Mouse (Mus musculus): Measurements from ENCODE around the gene Tshz2. TPM values are rescaled to one million over a fixed set of nuclear protein-coding genes. Genes with fewer than 3 reads are reported as not detected.

Tshz2 gene
- polyA plus RNA-seq, 1 experiment: 5.8 TPM

DNA sequence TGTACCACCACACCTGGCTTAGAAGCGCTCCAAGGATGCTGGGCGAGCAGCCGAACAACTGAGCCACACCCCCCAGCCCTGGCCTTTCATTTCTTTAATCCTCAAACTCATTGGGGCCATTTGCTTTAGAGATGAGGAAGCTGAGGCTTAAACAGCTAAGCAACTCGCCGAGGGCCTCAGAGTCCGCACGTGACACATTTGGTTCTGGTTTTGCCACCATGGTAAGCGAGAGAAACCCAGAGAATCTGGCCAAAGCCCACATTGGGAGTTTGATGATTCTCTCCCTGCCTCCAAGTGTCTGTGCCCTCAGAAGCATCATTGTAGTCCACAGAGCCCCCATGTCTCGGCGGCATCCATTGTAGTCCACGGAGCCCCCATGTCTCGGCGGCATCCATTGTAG, 205.7 kb downstream of the Tshz2 start:
- H3K4me3 ChIP-seq (ENCODE audit: low read depth, low read length): no peak overlapping the region

GRCm38 (mm10) chr2:169841442-169841841, 208.6 kb downstream of the Tshz2 start:
- no peaks in the 10 kb centered on the region for H3K36me3 ChIP-seq (ENCODE audit: control insufficient read depth, insufficient read depth, low read length)
- no peak for TF ChIP-seq CTCF (IDR thresholded peaks at IDR 0.05; ENCODE audit: extremely low read depth, insufficient read length, insufficient replicate concordance, low read depth, low read length)
- TF ChIP-seq POLR2A (IDR thresholded peaks at IDR 0.05; ENCODE audit: low read depth, low read length): no peak
- H3K27me3 ChIP-seq (ENCODE audit: control insufficient read depth, insufficient read depth, low read length): no peaks in the 10 kb centered on the region
- no peak overlapping the region for H3K27ac ChIP-seq (ENCODE audit: insufficient read depth, low read depth, low read length)
- no peaks in the 10 kb centered on the region for H3K4me1 ChIP-seq (ENCODE audit: control insufficient read depth, insufficient read depth, insufficient read length, low read length)
- H3K4me3 ChIP-seq (ENCODE audit: low read depth, low read length): no peak overlapping the region
- 79% methylated on average over 10 of the region's 10 CpGs for WGBS

More for the DNA sequence above, 205.7 kb downstream of the Tshz2 start:
- no peaks in the 10 kb centered on the region for H3K36me3 ChIP-seq (ENCODE audit: control insufficient read depth, insufficient read depth, low read length)
- no peaks in the 10 kb centered on the region for H3K27me3 ChIP-seq (ENCODE audit: control insufficient read depth, insufficient read depth, low read length)
- WGBS: 93% methylated on average over 13 of the region's 13 CpGs
- TF ChIP-seq CTCF (IDR thresholded peaks at IDR 0.05; ENCODE audit: extremely low read depth, insufficient read length, insufficient replicate concordance, low read depth, low read length) (no peak), POLR2A (IDR thresholded peaks at IDR 0.05; ENCODE audit: low read depth, low read length) (no peak)
- H3K27ac ChIP-seq (ENCODE audit: insufficient read depth, low read depth, low read length): no peak overlapping the region
- no peaks in the 10 kb centered on the region; the same call in 1 of the 2 replicates for H3K4me1 ChIP-seq (ENCODE audit: control insufficient read depth, insufficient read depth, insufficient read length, low read length)

GRCm38 (mm10) chr2:169842494-169842893, 209.7 kb downstream of the Tshz2 start:
- WGBS: 65% methylated on average over 6 of the region's 6 CpGs

DNA sequence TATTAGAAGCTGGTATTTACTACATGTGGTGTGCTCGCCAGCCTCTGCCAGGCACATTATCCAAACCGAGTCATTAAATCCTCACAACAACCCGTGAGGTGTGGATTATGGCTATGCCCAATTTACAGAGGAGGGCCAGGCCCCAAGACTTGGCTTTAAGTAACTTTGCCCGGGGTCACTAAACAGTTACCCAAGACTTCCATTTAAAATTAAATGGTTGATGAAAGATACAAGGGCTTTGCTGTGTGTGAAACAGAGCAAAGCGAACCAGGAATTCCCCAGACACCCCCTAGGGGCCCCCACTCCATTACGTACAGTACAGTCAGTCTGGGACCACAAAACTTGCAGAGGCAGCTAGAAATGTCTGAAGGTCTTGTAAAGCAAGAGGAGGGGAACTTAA, 210.7 kb downstream of the Tshz2 start:
- WGBS: 79% methylated on average over 6 of the region's 6 CpGs

More at GRCm38 (mm10) chr2:169842494-169842893, 209.7 kb downstream of the Tshz2 start:
- Histone ChIP-seq H3K4me1 (ENCODE audit: control insufficient read depth, insufficient read depth, insufficient read length, low read length) (no peaks in the 10 kb centered on the region), H3K27me3 (ENCODE audit: control insufficient read depth, insufficient read depth, low read length) (no peaks in the 10 kb centered on the region), H3K4me3 (ENCODE audit: low read depth, low read length) (no peak overlapping the region), H3K27ac (ENCODE audit: insufficient read depth, low read depth, low read length) (no peak overlapping the region), H3K36me3 (ENCODE audit: control insufficient read depth, insufficient read depth, low read length) (no peaks in the 10 kb centered on the region)
- TF ChIP-seq CTCF (IDR thresholded peaks at IDR 0.05; ENCODE audit: extremely low read depth, insufficient read length, insufficient replicate concordance, low read depth, low read length) (no peak), POLR2A (IDR thresholded peaks at IDR 0.05; ENCODE audit: low read depth, low read length) (no peak)

GRCm38 (mm10) chr2:169849077-169849476, 216.3 kb downstream of the Tshz2 start:
- 36% methylated on average over 7 of the region's 7 CpGs for WGBS
- no peak overlapping the region for H3K27ac ChIP-seq (ENCODE audit: insufficient read depth, low read depth, low read length)
- TF ChIP-seq CTCF (IDR thresholded peaks at IDR 0.05; ENCODE audit: extremely low read depth, insufficient read length, insufficient replicate concordance, low read depth, low read length) (peak; percentile 38; the same call in 1 of the 2 replicates), POLR2A (IDR thresholded peaks at IDR 0.05; ENCODE audit: low read depth, low read length) (no peak)
- no peaks in the 10 kb centered on the region for H3K4me1 ChIP-seq (ENCODE audit: control insufficient read depth, insufficient read depth, insufficient read length, low read length)
- no peak overlapping the region for H3K4me3 ChIP-seq (ENCODE audit: low read depth, low read length)
- H3K27me3 ChIP-seq (ENCODE audit: control insufficient read depth, insufficient read depth, low read length): no peaks in the 10 kb centered on the region
- H3K36me3 ChIP-seq (ENCODE audit: control insufficient read depth, insufficient read depth, low read length): no peaks in the 10 kb centered on the region

More for the DNA sequence above, 210.7 kb downstream of the Tshz2 start:
- no peaks in the 10 kb centered on the region for H3K27me3 ChIP-seq (ENCODE audit: control insufficient read depth, insufficient read depth, low read length)
- H3K4me1 ChIP-seq (ENCODE audit: control insufficient read depth, insufficient read depth, insufficient read length, low read length): no peaks in the 10 kb centered on the region
- no peak overlapping the region for H3K27ac ChIP-seq (ENCODE audit: insufficient read depth, low read depth, low read length)
- no peak overlapping the region for H3K4me3 ChIP-seq (ENCODE audit: low read depth, low read length)
- H3K36me3 ChIP-seq (ENCODE audit: control insufficient read depth, insufficient read depth, low read length): no peaks in the 10 kb centered on the region
- TF ChIP-seq CTCF (IDR thresholded peaks at IDR 0.05; ENCODE audit: extremely low read depth, insufficient read length, insufficient replicate concordance, low read depth, low read length): no peak
- no peak for TF ChIP-seq POLR2A (IDR thresholded peaks at IDR 0.05; ENCODE audit: low read depth, low read length)

DNA sequence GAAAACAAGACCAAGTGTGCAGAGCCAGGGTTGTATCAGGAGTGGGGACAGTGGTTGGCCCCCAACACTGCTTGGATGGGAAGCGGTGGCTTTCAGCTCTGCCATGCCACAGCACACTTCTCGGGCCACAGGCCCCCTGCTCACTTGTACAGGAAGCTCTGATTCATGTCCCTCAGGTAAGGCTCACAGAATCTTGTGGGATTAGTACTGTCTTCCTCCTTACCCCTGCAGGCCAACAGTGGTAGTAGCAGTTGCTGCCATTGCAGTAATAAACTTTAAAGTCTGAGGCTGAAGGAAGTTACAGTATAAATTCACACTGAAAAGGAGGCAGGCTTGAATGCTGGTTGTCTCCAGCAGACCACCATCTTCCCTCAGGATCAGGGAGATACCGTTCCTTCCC, 216.7 kb downstream of the Tshz2 start:
- H3K27ac ChIP-seq (ENCODE audit: insufficient read depth, low read depth, low read length): no peak overlapping the region
- H3K27me3 ChIP-seq (ENCODE audit: control insufficient read depth, insufficient read depth, low read length): no peaks in the 10 kb centered on the region
- TF ChIP-seq CTCF (IDR thresholded peaks at IDR 0.05; ENCODE audit: extremely low read depth, insufficient read length, insufficient replicate concordance, low read depth, low read length) (no peak), POLR2A (IDR thresholded peaks at IDR 0.05; ENCODE audit: low read depth, low read length) (no peak)
- no peaks in the 10 kb centered on the region for H3K36me3 ChIP-seq (ENCODE audit: control insufficient read depth, insufficient read depth, low read length)
- no peak overlapping the region for H3K4me3 ChIP-seq (ENCODE audit: low read depth, low read length)
- no peaks in the 10 kb centered on the region for H3K4me1 ChIP-seq (ENCODE audit: control insufficient read depth, insufficient read depth, insufficient read length, low read length)
- WGBS: 75% methylated on average over 3 of the region's 3 CpGs

DNA sequence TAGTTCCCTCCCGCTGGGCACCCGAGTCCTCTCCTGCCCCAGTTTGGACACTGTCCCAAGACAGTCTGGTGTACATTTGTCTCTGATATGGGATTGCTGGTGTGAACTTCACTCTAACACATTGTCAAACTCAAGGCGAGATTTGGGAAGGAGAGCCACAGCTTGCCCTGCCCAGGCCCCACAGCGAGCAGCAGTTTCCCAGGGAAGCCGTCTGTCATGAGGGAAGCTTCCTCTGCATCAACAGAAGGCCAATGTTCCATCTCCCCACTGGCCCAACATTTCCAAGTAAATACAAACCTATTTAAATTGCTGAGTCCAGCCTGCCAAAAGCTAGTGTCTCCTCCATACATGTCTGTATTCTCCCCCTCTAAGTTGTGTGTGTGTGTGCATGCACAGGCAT, 218.8 kb downstream of the Tshz2 start:
- no peak for TF ChIP-seq CTCF (IDR thresholded peaks at IDR 0.05; ENCODE audit: extremely low read depth, insufficient read length, insufficient replicate concordance, low read depth, low read length)
- TF ChIP-seq POLR2A (IDR thresholded peaks at IDR 0.05; ENCODE audit: low read depth, low read length): no peak
- 74% methylated on average over 5 of the region's 5 CpGs for WGBS

More for the DNA sequence above, 218.8 kb downstream of the Tshz2 start:
- Histone ChIP-seq H3K36me3 (ENCODE audit: control insufficient read depth, insufficient read depth, low read length) (no peaks in the 10 kb centered on the region), H3K27ac (ENCODE audit: insufficient read depth, low read depth, low read length) (no peak overlapping the region), H3K4me3 (ENCODE audit: low read depth, low read length) (no peak overlapping the region), H3K27me3 (ENCODE audit: control insufficient read depth, insufficient read depth, low read length) (no peaks in the 10 kb centered on the region), H3K4me1 (ENCODE audit: control insufficient read depth, insufficient read depth, insufficient read length, low read length) (no peaks in the 10 kb centered on the region)

All from small intestine, adult 2 months (tissue).